Mouse (Mus musculus): Measurements from ENCODE around the gene Zpr1.

Gene Zpr1

GRCm38 (mm10) chr9:46328572-46329249 is 55.8 kb downstream of the Zpr1 start:
- no peak for DNase-seq (ENCODE audit: low read depth, low spot score)

- DNase-seq (ENCODE audit: low read depth, low spot score), result no peak
Measured at GRCm38 (mm10) chr9:46329250-46329648, 56.4 kb downstream of the Zpr1 start.

DNA sequence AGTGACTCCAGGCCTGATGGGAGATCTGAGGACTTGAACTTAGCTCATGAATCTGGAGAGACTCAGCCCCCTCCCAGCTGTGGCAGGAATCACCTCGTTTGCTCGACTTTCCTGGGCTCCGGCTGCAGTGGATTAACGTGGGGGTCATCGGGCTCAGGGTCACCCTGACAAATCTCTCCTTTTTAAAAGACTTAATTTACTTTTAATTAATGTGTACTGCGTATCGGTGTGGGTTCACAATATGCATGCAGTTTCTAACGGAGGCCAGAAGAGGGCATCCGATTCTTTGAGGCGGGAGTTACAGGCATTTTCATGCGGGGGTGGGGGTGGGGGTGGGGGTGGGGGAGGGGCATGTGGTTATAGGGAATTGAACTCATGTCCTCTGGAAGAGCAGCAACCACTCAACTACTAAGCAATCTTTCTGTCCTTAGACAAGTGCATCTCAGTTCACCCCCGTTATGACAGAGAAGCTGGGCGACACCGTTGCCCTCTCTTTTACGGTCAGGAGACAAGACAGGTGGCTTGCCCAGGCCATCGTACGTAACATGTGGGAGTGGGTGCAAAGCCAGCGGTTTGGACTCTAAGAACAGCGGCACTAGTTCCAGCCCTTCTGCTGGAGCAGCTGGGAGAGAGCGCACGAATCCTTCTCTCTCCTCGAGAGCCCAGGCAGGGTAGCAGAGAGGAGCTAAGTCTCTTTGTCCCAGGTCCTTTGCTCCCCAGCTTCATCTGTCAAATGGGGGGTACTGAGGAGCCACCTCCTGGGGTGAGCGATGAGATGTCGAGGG is 57.1 kb downstream of the Zpr1 start:
- DNase-seq (ENCODE audit: low read depth, low spot score), result no peak

- no peak for DNase-seq (ENCODE audit: low read depth, low spot score)
Measured at GRCm38 (mm10) chr9:46330586-46330895, 57.7 kb downstream of the Zpr1 start.

DNA sequence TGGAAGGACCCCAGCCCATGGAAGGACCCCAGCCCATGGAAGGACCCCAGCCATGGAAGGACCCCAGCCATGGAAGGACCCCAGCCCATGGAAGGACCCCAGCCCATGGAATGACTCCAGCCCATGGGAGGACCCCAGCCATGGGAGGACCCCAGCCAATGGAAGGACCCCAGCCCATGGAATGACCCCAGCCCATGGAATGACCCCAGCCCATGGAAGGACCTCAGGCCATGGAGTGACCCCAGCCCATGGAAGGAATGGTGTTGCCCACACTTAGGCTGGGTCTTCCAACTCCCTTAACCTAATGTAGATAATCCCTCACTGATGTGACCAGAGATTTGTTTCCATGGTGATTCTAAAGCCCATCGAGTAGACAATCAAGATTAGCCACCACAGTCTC is 58.4 kb downstream of the Zpr1 start:
- no peak for DNase-seq (ENCODE audit: low read depth, low spot score)

Measured in WW6 (cell line).